17 mouse cellular contexts compared by ENCODE assay signal in the genomic region with DNA sequence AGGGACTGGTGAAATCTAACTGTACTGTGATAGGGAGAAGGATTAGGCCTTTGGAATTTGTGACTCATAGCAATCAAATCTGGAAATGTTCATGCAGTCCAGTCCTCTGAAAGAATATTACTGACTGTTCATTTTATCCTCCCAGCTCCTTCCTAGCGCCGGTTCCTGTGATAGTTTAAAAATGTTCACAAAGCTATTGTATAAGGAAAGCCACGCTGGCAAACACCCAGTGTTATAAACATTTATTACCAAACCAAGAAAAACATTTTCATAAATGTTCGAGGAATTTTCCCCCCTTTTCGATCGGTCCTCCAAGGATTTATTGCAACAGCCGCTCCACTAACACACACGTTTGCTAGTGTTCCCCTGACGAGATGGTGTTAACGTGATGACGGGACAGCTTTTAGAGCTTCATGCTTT. TPM values are rescaled to one million over a fixed set of nuclear protein-coding genes. Genes with fewer than 3 reads are reported as not detected.
DNase-seq lines count a peak whose midpoint lies in the region; ATAC-seq and TF ChIP-seq lines count a peak whose summit lies in the region.
"Had no signal": no experiment of that assay in that cellular context is flagged by ENCODE, and none has a peak within 500 bp of the region (broad histone marks: within the 10 kb centered on the region; RNA-seq: fewer than 3 reads in every experiment).

No protein-coding gene starts in this region.

- no peak for TF ChIP-seq EP300 in stomach, postnatal 0 days (optimal IDR thresholded peaks at IDR 0.05)

- H3K27me3 ChIP-seq in embryonic facial prominence, embryonic 13.5 days, result no peaks in the 10 kb centered on the region
- H3K27me3 ChIP-seq in embryonic facial prominence, embryonic 10.5 days (replicated peaks; ENCODE audit: low read depth, poor library complexity, severe bottlenecking), result no peaks in the 10 kb centered on the region
- no peaks in the 10 kb centered on the region for H3K27me3 ChIP-seq in lung, embryonic 15.5 days
- no peaks in the 10 kb centered on the region for H3K27me3 ChIP-seq in heart, embryonic 15.5 days
- no peaks in the 10 kb centered on the region for H3K27me3 ChIP-seq in stomach, postnatal 0 days (ENCODE audit: control insufficient read depth, insufficient read depth, low read length)
- H3K27me3 ChIP-seq in hindbrain, embryonic 16.5 days (replicated peaks; ENCODE audit: control insufficient read depth, insufficient read depth, low read length), result no peaks in the 10 kb centered on the region
- no peaks in the 10 kb centered on the region for H3K27me3 ChIP-seq in midbrain, embryonic 15.5 days (replicated peaks)
- H3K27me3 ChIP-seq: hindbrain, embryonic 13.5 days; midbrain, embryonic 13.5 days had no signal

- H3K4me3 ChIP-seq in embryonic facial prominence, embryonic 13.5 days, result no peak overlapping the region
- H3K4me3 ChIP-seq in embryonic facial prominence, embryonic 10.5 days, result no peak overlapping the region
- H3K4me3 ChIP-seq in lung, embryonic 15.5 days, result no peak overlapping the region
- no peak overlapping the region for H3K4me3 ChIP-seq in heart, embryonic 15.5 days
- no peak overlapping the region for H3K4me3 ChIP-seq in stomach, postnatal 0 days (ENCODE audit: low read depth, low read length)
- no peak overlapping the region for H3K4me3 ChIP-seq in hindbrain, embryonic 16.5 days (ENCODE audit: low read length)
- no peak overlapping the region for H3K4me3 ChIP-seq in midbrain, embryonic 15.5 days
- H3K4me3 ChIP-seq: hindbrain, embryonic 13.5 days; midbrain, embryonic 13.5 days had no signal

- no peak for DNase-seq in embryonic facial prominence, embryonic 10.5 days (ENCODE audit: low spot score)
- no peak for DNase-seq in lung, postnatal 4 days
- DNase-seq in stomach, postnatal 0 days (ENCODE audit: low spot score), result no peak
- DNase-seq: adrenal gland, postnatal 25 days; kidney, adult 18-20 months; kidney, postnatal 4 days; layer of hippocampus, postnatal 36 days; lung, postnatal 14 days; right cerebral cortex, postnatal 25 days had no signal

- no peak for ATAC-seq in embryonic facial prominence, embryonic 13.5 days (ENCODE audit: insufficient number of reproducible peaks, insufficient read depth, low FRiP score, low TSS enrichment, low read depth)
- no peak for ATAC-seq in lung, embryonic 15.5 days (ENCODE audit: borderline replicate concordance, extremely low read depth, low FRiP score, low TSS enrichment)
- ATAC-seq in heart, embryonic 15.5 days (replicated peaks; ENCODE audit: insufficient number of reproducible peaks, insufficient read depth, low FRiP score, low read depth), result peak; percentile 50; the same call in 1 of the 2 replicates
- no peak; the same call in 1 of the 2 replicates for ATAC-seq in stomach, postnatal 0 days (ENCODE audit: low FRiP score, low TSS enrichment)
- no peak for ATAC-seq in hindbrain, embryonic 16.5 days
- ATAC-seq in midbrain, embryonic 15.5 days (replicated peaks), result no peak
- ATAC-seq: forebrain, embryonic 16.5 days; midbrain, embryonic 13.5 days had no signal

- peak overlapping the region; percentile 9; the same call in 1 of the 2 replicates for H3K27ac ChIP-seq in embryonic facial prominence, embryonic 13.5 days
- no peak overlapping the region for H3K27ac ChIP-seq in embryonic facial prominence, embryonic 10.5 days (replicated peaks)
- H3K27ac ChIP-seq in lung, embryonic 15.5 days, result no peak overlapping the region
- peak overlapping the region; percentile 47; the same call in 1 of the 2 replicates for H3K27ac ChIP-seq in heart, embryonic 15.5 days
- 0 out of 2 replicates have a peak overlapping the region, but pooled peaks have one; percentile 25 for H3K27ac ChIP-seq in stomach, postnatal 0 days (replicated peaks)
- H3K27ac ChIP-seq in hindbrain, embryonic 16.5 days (ENCODE audit: low read depth, low read length), result no peak overlapping the region
- no peak overlapping the region for H3K27ac ChIP-seq in midbrain, embryonic 15.5 days
- H3K27ac ChIP-seq: hindbrain, embryonic 13.5 days; midbrain, embryonic 13.5 days had no signal

- H3K36me3 ChIP-seq in embryonic facial prominence, embryonic 13.5 days, result no peaks in the 10 kb centered on the region
- H3K36me3 ChIP-seq in embryonic facial prominence, embryonic 10.5 days (replicated peaks), result no peaks in the 10 kb centered on the region
- no peaks in the 10 kb centered on the region for H3K36me3 ChIP-seq in lung, embryonic 15.5 days
- no peaks in the 10 kb centered on the region for H3K36me3 ChIP-seq in heart, embryonic 15.5 days
- H3K36me3 ChIP-seq in stomach, postnatal 0 days (ENCODE audit: control insufficient read depth, insufficient read depth, low read length), result no peaks in the 10 kb centered on the region
- no peaks in the 10 kb centered on the region for H3K36me3 ChIP-seq in hindbrain, embryonic 16.5 days (ENCODE audit: control insufficient read depth, insufficient read depth, low read length)
- H3K36me3 ChIP-seq in midbrain, embryonic 15.5 days (replicated peaks), result no peaks in the 10 kb centered on the region
- H3K36me3 ChIP-seq: hindbrain, embryonic 13.5 days; midbrain, embryonic 13.5 days had no signal

- H3K9ac ChIP-seq in embryonic facial prominence, embryonic 13.5 days, result no peak overlapping the region
- no peak overlapping the region for H3K9ac ChIP-seq in lung, embryonic 15.5 days
- H3K9ac ChIP-seq in heart, embryonic 15.5 days, result no peak overlapping the region
- H3K9ac ChIP-seq in stomach, postnatal 0 days (ENCODE audit: low read length), result no peak overlapping the region
- H3K9ac ChIP-seq in hindbrain, embryonic 16.5 days (ENCODE audit: low read depth, low read length), result no peak overlapping the region
- no peak overlapping the region for H3K9ac ChIP-seq in midbrain, embryonic 15.5 days
- H3K9ac ChIP-seq: hindbrain, embryonic 13.5 days; midbrain, embryonic 13.5 days had no signal

- H3K4me2 ChIP-seq in embryonic facial prominence, embryonic 13.5 days, result no peak overlapping the region
- peak overlapping the region; percentile 24; the same call in 1 of the 2 replicates for H3K4me2 ChIP-seq in lung, embryonic 15.5 days
- no peak overlapping the region for H3K4me2 ChIP-seq in heart, embryonic 15.5 days
- peak overlapping the region; percentile 5; the same call in 1 of the 2 replicates for H3K4me2 ChIP-seq in stomach, postnatal 0 days (replicated peaks; ENCODE audit: low read depth)
- H3K4me2 ChIP-seq in hindbrain, embryonic 16.5 days (ENCODE audit: low read length), result no peak overlapping the region
- no peak overlapping the region for H3K4me2 ChIP-seq in midbrain, embryonic 15.5 days
- H3K4me2 ChIP-seq: hindbrain, embryonic 13.5 days; midbrain, embryonic 13.5 days had no signal

- H3K9me3 ChIP-seq in embryonic facial prominence, embryonic 13.5 days, result no peaks in the 10 kb centered on the region
- no peaks in the 10 kb centered on the region for H3K9me3 ChIP-seq in embryonic facial prominence, embryonic 10.5 days
- H3K9me3 ChIP-seq in lung, embryonic 15.5 days, result no peaks in the 10 kb centered on the region
- no peaks in the 10 kb centered on the region for H3K9me3 ChIP-seq in heart, embryonic 15.5 days (replicated peaks)
- H3K9me3 ChIP-seq in stomach, postnatal 0 days (ENCODE audit: control insufficient read depth, low read length), result no peaks in the 10 kb centered on the region
- H3K9me3 ChIP-seq in hindbrain, embryonic 16.5 days (ENCODE audit: control insufficient read depth, low read length), result no peaks in the 10 kb centered on the region
- no peaks in the 10 kb centered on the region for H3K9me3 ChIP-seq in midbrain, embryonic 15.5 days
- H3K9me3 ChIP-seq: hindbrain, embryonic 13.5 days; midbrain, embryonic 13.5 days had no signal

- 76% methylated on average over 11 of the region's 11 CpGs for WGBS in embryonic facial prominence, embryonic 13.5 days
- WGBS in embryonic facial prominence, embryonic 10.5 days, result 93% methylated on average over 11 of the region's 11 CpGs
- WGBS in lung, embryonic 15.5 days, result 47% methylated on average over 11 of the region's 11 CpGs
- 55% methylated on average over 11 of the region's 11 CpGs for WGBS in heart, embryonic 15.5 days
- WGBS in stomach, postnatal 0 days, result 35% methylated on average over 11 of the region's 11 CpGs
- 84% methylated on average over 11 of the region's 11 CpGs for WGBS in hindbrain, embryonic 16.5 days
- 89% methylated on average over 11 of the region's 11 CpGs for WGBS in midbrain, embryonic 15.5 days

- H3K4me1 ChIP-seq in embryonic facial prominence, embryonic 13.5 days, result peaks cover 14% of the 10 kb centered on the region; the same call in 1 of the 2 replicates
- no peaks in the 10 kb centered on the region for H3K4me1 ChIP-seq in embryonic facial prominence, embryonic 10.5 days
- no peaks in the 10 kb centered on the region for H3K4me1 ChIP-seq in lung, embryonic 15.5 days
- H3K4me1 ChIP-seq in heart, embryonic 15.5 days (replicated peaks), result 0 out of 2 replicates have a peak, but pooled peaks cover 2% of the 10 kb centered on the region
- H3K4me1 ChIP-seq in stomach, postnatal 0 days (replicated peaks; ENCODE audit: control insufficient read depth, insufficient read depth), result no peaks in the 10 kb centered on the region
- H3K4me1 ChIP-seq in hindbrain, embryonic 16.5 days (ENCODE audit: control insufficient read depth, insufficient read depth, low read depth, low read length), result no peaks in the 10 kb centered on the region
- H3K4me1 ChIP-seq in midbrain, embryonic 15.5 days, result no peaks in the 10 kb centered on the region
- H3K4me1 ChIP-seq: hindbrain, embryonic 13.5 days; midbrain, embryonic 13.5 days had no signal

- TF ChIP-seq CTCF in stomach, postnatal 0 days (IDR thresholded peaks at IDR 0.05; ENCODE audit: low read depth), result no peak

RNA-seq across cellular contexts. Expression of a gene that starts 55.9 kb away (rescaled TPM):
- 64.0 and 65.1 TPM in 2 replicates for polyA plus RNA-seq in embryonic facial prominence, embryonic 13.5 days (2015; fragmentation: Nextera tagmentation; extraction: Ambion mirVana)
- polyA plus RNA-seq in embryonic facial prominence, embryonic 10.5 days (2016; fragmentation: Nextera tagmentation; extraction: Ambion mirVana), result 88.5 and 91.3 TPM in 2 replicates
- 57.7 and 58.9 TPM in 2 replicates for polyA plus RNA-seq in lung, embryonic 15.5 days (2015; fragmentation: Nextera tagmentation; extraction: Ambion mirVana)
- 33.1 and 37.8 TPM in 2 replicates for polyA plus RNA-seq in heart, embryonic 15.5 days (2015; fragmentation: Nextera tagmentation; extraction: Ambion mirVana)
- polyA plus RNA-seq in stomach, postnatal 0 days (2015; fragmentation: Nextera tagmentation; extraction: Ambion mirVana), result 37.0 and 39.8 TPM in 2 replicates
- polyA plus RNA-seq in hindbrain, embryonic 16.5 days (2015; fragmentation: Nextera tagmentation; extraction: Ambion mirVana), result 45.3 and 45.6 TPM in 2 replicates
- 47.3 and 47.9 TPM in 2 replicates for polyA plus RNA-seq in midbrain, embryonic 15.5 days (2015; fragmentation: Nextera tagmentation; extraction: Ambion mirVana)

Comparison
In these comparisons a context has a peak if more than half of its experiments do, and no peak if none do; other contexts are left out.
1. H3K27ac ChIP-seq: peak in embryonic facial prominence, embryonic 13.5 days (single experiment), heart, embryonic 15.5 days (single experiment) and stomach, postnatal 0 days (single experiment); none in embryonic facial prominence, embryonic 10.5 days (single experiment), lung, embryonic 15.5 days (single experiment), hindbrain, embryonic 16.5 days (single experiment) and midbrain, embryonic 15.5 days (single experiment).
2. H3K4me2 ChIP-seq: peak in lung, embryonic 15.5 days (single experiment) and stomach, postnatal 0 days (single experiment); none in embryonic facial prominence, embryonic 13.5 days (single experiment), heart, embryonic 15.5 days (single experiment), hindbrain, embryonic 16.5 days (single experiment) and midbrain, embryonic 15.5 days (single experiment).